Mouse (Mus musculus) MEL (cell line): ENCODE data around the gene Dcaf5. TPM values are rescaled to one million over a fixed set of nuclear protein-coding genes. Genes with fewer than 3 reads are reported as not detected.

Source experiments
- DNase-seq: peaks from one replicate; pipeline ENCODE4 v3.0.0; 2011; ENCODE audit warnings: low read depth, low spot score
- H3K27ac ChIP-seq: 2 replicates; pipeline ENCODE4 v1.5.1; 2012; ENCODE audit warnings: low read depth, mild to moderate bottlenecking, control low read depth, low read length, moderate library complexity; ENCODE audit not compliant: control insufficient read depth
- H3K27me3 ChIP-seq, 2 experiments: fragments of 150-350 bp in 1 of 2; sonication (generic) in 1 of 2; 2 replicates each; pipeline ENCODE4 v1.6.1; 2012; ENCODE audit warnings: low read length in 2 of 2, mild to moderate bottlenecking in 2 of 2, improper control_type of control experiment in 1 of 2, moderate library complexity in 1 of 2; ENCODE audit not compliant: insufficient read depth in 2 of 2, control insufficient read depth in 1 of 2
- H3K36me3 ChIP-seq, 2 experiments: 2 replicates each; pipeline ENCODE4 v1.6.1; 2012 to 2014; ENCODE audit warnings: low read length in 2 of 2, improper control_type of control experiment in 1 of 2, inconsistent platforms in 1 of 2, mild to moderate bottlenecking in 1 of 2; ENCODE audit not compliant: insufficient read depth in 2 of 2, control insufficient read depth in 1 of 2
- H3K4me1 ChIP-seq, 2 experiments: fragments of 150-350 bp in 1 of 2; sonication (generic) in 1 of 2; 2 replicates each; pipeline ENCODE4 v1.6.1; 2012; ENCODE audit warnings: low read length in 2 of 2, improper control_type of control experiment in 1 of 2, mild to moderate bottlenecking in 1 of 2; ENCODE audit not compliant: insufficient read depth in 2 of 2, control insufficient read depth in 1 of 2
- H3K4me3 ChIP-seq, 2 experiments: fragments of 150-350 bp in 1 of 2; sonication (generic) in 1 of 2; 2 replicates each; pipeline ENCODE4 v1.5.1; 2012; ENCODE audit warnings: low read depth in 2 of 2, low read length in 2 of 2, mild to moderate bottlenecking in 2 of 2, moderate library complexity in 2 of 2, control low read depth in 1 of 2, improper control_type of control experiment in 1 of 2; ENCODE audit not compliant: control insufficient read depth in 1 of 2, insufficient read depth in 1 of 2
- H3K79me2 ChIP-seq: 2 replicates; pipeline ENCODE4 v1.6.1; 2012; ENCODE audit warnings: mild to moderate bottlenecking, low read length, moderate library complexity; ENCODE audit not compliant: control insufficient read depth, poor library complexity, insufficient read depth
- H3K9ac ChIP-seq: 2 replicates; pipeline ENCODE4 v1.6.1; 2012; ENCODE audit warnings: low read depth, mild to moderate bottlenecking, control low read depth, low read length, moderate library complexity; ENCODE audit not compliant: control insufficient read depth, poor library complexity, severe bottlenecking
- H3K9me3 ChIP-seq: fragments of 150-350 bp; sonication (generic); replicated peaks from 2 replicates; pipeline ENCODE4 v1.6.1; 2012; ENCODE audit warnings: mild to moderate bottlenecking, low read length, improper control_type of control experiment, moderate library complexity; ENCODE audit not compliant: insufficient read depth
- CHD2 ChIP-seq: IDR thresholded peaks from 2 replicates; pipeline ENCODE4 v1.6.1; 2011; ENCODE audit warnings: low read length, improper control_type of control experiment
- ELF1 ChIP-seq: IDR thresholded peaks from 2 replicates; pipeline ENCODE4 v1.6.1; 2014; ENCODE audit warnings: low read depth, mild to moderate bottlenecking, inconsistent platforms, low read length, improper control_type of control experiment, moderate library complexity
- GATA1 ChIP-seq: IDR thresholded peaks from 2 replicates; pipeline ENCODE4 v1.6.1; 2011; ENCODE audit warnings: low read depth, low read length, improper control_type of control experiment
- HCFC1 ChIP-seq: IDR thresholded peaks from 2 replicates; pipeline ENCODE4 v1.6.1; 2012; ENCODE audit warnings: low read depth, mild to moderate bottlenecking, inconsistent platforms, low read length, improper control_type of control experiment, moderate library complexity
- KAT2A ChIP-seq: conservative IDR thresholded peaks from 2 replicates; pipeline ENCODE4 v1.6.1; 2012; ENCODE audit warnings: low read depth, low read length, improper control_type of control experiment, inconsistent platforms
- MAZ ChIP-seq: IDR thresholded peaks from 2 replicates; pipeline ENCODE4 v1.6.1; 2012; ENCODE audit warnings: low read depth, mild to moderate bottlenecking, inconsistent platforms, low read length, improper control_type of control experiment
- MEF2A ChIP-seq: IDR thresholded peaks from 2 replicates; pipeline ENCODE4 v1.6.1; 2014; ENCODE audit warnings: low read depth, mild to moderate bottlenecking, inconsistent platforms, low read length, improper control_type of control experiment; ENCODE audit not compliant: poor library complexity, insufficient replicate concordance, severe bottlenecking; ENCODE audit errors: extremely low read depth
- MYB ChIP-seq: IDR thresholded peaks from 2 replicates; pipeline ENCODE4 v1.6.1; 2011; ENCODE audit warnings: mild to moderate bottlenecking, low read depth, low read length, improper control_type of control experiment
- MYC ChIP-seq: IDR thresholded peaks from 2 replicates; pipeline ENCODE4 v1.6.1; 2011; ENCODE audit warnings: low read depth, mild to moderate bottlenecking, low read length, improper control_type of control experiment, moderate library complexity
- NELFE ChIP-seq: IDR thresholded peaks from 2 replicates; pipeline ENCODE4 v1.6.1; 2011; ENCODE audit warnings: low read depth, low read length, improper control_type of control experiment
- POLR2AphosphoS2 ChIP-seq: IDR thresholded peaks from 2 replicates; pipeline ENCODE4 v1.6.1; 2011; ENCODE audit warnings: low read length, improper control_type of control experiment
- RCOR1 ChIP-seq: IDR thresholded peaks from 2 replicates; pipeline ENCODE4 v1.6.1; 2012; ENCODE audit warnings: low read depth, mild to moderate bottlenecking, inconsistent platforms, low read length, improper control_type of control experiment
- SIN3A ChIP-seq: IDR thresholded peaks from 2 replicates; pipeline ENCODE4 v1.6.1; 2012; ENCODE audit warnings: low read length, improper control_type of control experiment, inconsistent platforms
- SMC3 ChIP-seq: IDR thresholded peaks from 2 replicates; pipeline ENCODE4 v1.6.1; 2011; ENCODE audit warnings: low read depth, low read length, improper control_type of control experiment
- TAL1 ChIP-seq: IDR thresholded peaks from 2 replicates; pipeline ENCODE4 v1.6.1; 2012; ENCODE audit warnings: mild to moderate bottlenecking, inconsistent platforms, low read length, moderate library complexity, mixed read lengths
- USF2 ChIP-seq, 2 experiments: IDR thresholded peaks; 2 replicates each; pipeline ENCODE4 v1.6.1; 2011 to 2012; ENCODE audit warnings: improper control_type of control experiment in 2 of 2, low read length in 2 of 2, borderline replicate concordance in 1 of 2, inconsistent platforms in 1 of 2, low read depth in 1 of 2, mild to moderate bottlenecking in 1 of 2; ENCODE audit not compliant: insufficient read depth in 1 of 2
- ZMIZ1 ChIP-seq: IDR thresholded peaks from 2 replicates; pipeline ENCODE4 v1.6.1; 2012; ENCODE audit warnings: low read depth, mild to moderate bottlenecking, inconsistent platforms, low read length, improper control_type of control experiment, moderate library complexity
- polyA plus RNA-seq, 2 experiments: library from polyadenylated mRNA; stranded (reverse) in 1 of 2; unstranded in 1 of 2; fragments of >175 nt in 1 of 2; fragments of >200 nt in 1 of 2; gene quantifications; 2 replicates each; pipeline versions ENCODE4 v1.2.1 to v1.2.4; 2012; ENCODE audit warnings: low replicate concordance in 2 of 2, low read depth in 1 of 2; ENCODE audit not compliant: insufficient read length in 2 of 2, insufficient read depth in 1 of 2, missing spikeins in 1 of 2
- total RNA-seq: library from RNA; depleted of rRNA; stranded (reverse); fragments of 300-350 nt; gene quantifications from 2 replicates; pipeline ENCODE4 v1.2.3, GENCODE M21; 2012

Gene Dcaf5
- total and polyA plus RNA-seq, 3 experiments: 8.1 to 15.6 TPM; not detected in 1

- Histone ChIP-seq H3K9me3 (no peaks in the 10 kb centered on the region), H3K4me1 (peaks cover 0 to 7% of the 10 kb centered on the region in 2 experiments; a peak in 1 of 4 replicates), H3K9ac (no peak overlapping the region), H3K79me2 (no peaks in the 10 kb centered on the region), H3K36me3 (peaks cover 7 to 11% of the 10 kb centered on the region in 2 experiments), H3K27me3 (no peaks in the 10 kb centered on the region), H3K27ac (no peak overlapping the region), H3K4me3 (no peak overlapping the region)
- peak; percentile 44 for DNase-seq
- TF ChIP-seq HCFC1: no peak
- TF ChIP-seq TAL1: no peak
- no peak for TF ChIP-seq KAT2A
- no peak for TF ChIP-seq NELFE
- TF ChIP-seq ELF1: no peak
- TF ChIP-seq SMC3: no peak
- TF ChIP-seq ZMIZ1: no peak
- no peak for TF ChIP-seq GATA1
- no peak for TF ChIP-seq USF2 (IDR thresholded peaks at IDR 0.05; ENCODE audit: borderline replicate concordance in 1 of 2, insufficient read depth in 1 of 2, low read depth in 1 of 2, low read length in 2 of 2)
- TF ChIP-seq CHD2: no peak
- no peak for TF ChIP-seq MAZ
- TF ChIP-seq MYC: no peak
- no peak for TF ChIP-seq MEF2A
- no peak for TF ChIP-seq MYB
Measured at GRCm38 (mm10) chr12:80366004-80366480, 70.4 kb downstream of the Dcaf5 start.

DNA sequence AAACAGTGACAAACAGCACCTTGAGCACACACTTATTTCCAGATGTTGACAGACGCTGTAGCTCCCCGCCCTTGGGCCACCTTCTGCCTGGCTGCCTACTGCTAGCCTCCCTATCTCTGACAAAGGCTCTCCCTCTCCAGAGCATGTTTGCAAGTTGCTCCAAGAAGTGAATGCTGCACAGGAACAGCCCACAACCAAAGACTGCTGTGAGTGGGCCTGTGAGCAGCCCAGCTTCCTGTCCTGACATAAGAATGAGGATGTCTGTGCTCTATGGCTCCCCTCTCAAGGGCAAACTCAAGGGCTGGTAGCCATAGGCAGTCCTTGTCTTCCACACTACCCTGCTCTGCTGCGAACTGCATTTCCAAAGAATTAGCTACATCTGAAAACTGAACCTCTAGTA, 71.1 kb downstream of the Dcaf5 start:
- Histone ChIP-seq H3K36me3 (peaks cover 6 to 11% of the 10 kb centered on the region in 2 experiments), H3K9ac (no peak overlapping the region), H3K27ac (no peak overlapping the region), H3K4me1 (peaks cover 0 to 7% of the 10 kb centered on the region in 2 experiments; a peak in 1 of 4 replicates), H3K4me3 (no peak overlapping the region), H3K9me3 (no peaks in the 10 kb centered on the region), H3K27me3 (no peaks in the 10 kb centered on the region), H3K79me2 (no peaks in the 10 kb centered on the region)
- TF ChIP-seq SIN3A: no peak
- no peak for TF ChIP-seq HCFC1
- no peak for TF ChIP-seq RCOR1
- no peak for TF ChIP-seq POLR2AphosphoS2
- no peak for DNase-seq
